Mouse (Mus musculus) limb, embryonic 13.5 days (tissue): ENCODE measurements around the gene Dnah9. TPM values are rescaled to one million over a fixed set of nuclear protein-coding genes. Genes with fewer than 3 reads are reported as not detected.

Experiments
- ATAC-seq: fragments of 200-750 bp; cut with Nextera tagmentation; 2 replicates; pipeline ENCODE4 v1.8.0; 2017; ENCODE audit warnings: low read depth, moderate number of reproducible peaks, moderate TSS enrichment; ENCODE audit not compliant: low FRiP score
- H3K27ac ChIP-seq: fragments of 300-500 bp; sonication (generic); 2 replicates; pipeline ENCODE4 v1.5.1; 2015; ENCODE audit warnings: inconsistent platforms, mild to moderate bottlenecking, moderate library complexity
- H3K27me3 ChIP-seq: fragments of 300-500 bp; sonication (generic); 2 replicates; pipeline ENCODE4 v1.6.1; 2015; ENCODE audit warnings: mild to moderate bottlenecking, inconsistent platforms
- H3K36me3 ChIP-seq: fragments of 300-500 bp; sonication (generic); 2 replicates; pipeline ENCODE4 v1.6.1; 2015; ENCODE audit warnings: inconsistent platforms, mild to moderate bottlenecking, moderate library complexity
- H3K4me1 ChIP-seq: fragments of 300-500 bp; sonication (generic); 2 replicates; pipeline ENCODE4 v1.6.1; 2015; ENCODE audit warnings: inconsistent platforms
- H3K4me2 ChIP-seq: fragments of 300-500 bp; sonication (generic); replicated peaks from 2 replicates; pipeline ENCODE4 v1.6.1; 2015; ENCODE audit warnings: inconsistent platforms, mild to moderate bottlenecking, moderate library complexity
- H3K4me3 ChIP-seq: fragments of 300-500 bp; sonication (generic); 2 replicates; pipeline ENCODE4 v1.5.1; 2015; ENCODE audit warnings: moderate library complexity, mild to moderate bottlenecking, inconsistent platforms
- H3K9ac ChIP-seq: fragments of 300-500 bp; sonication (generic); 2 replicates; pipeline ENCODE4 v1.6.1; 2015; ENCODE audit warnings: mild to moderate bottlenecking, inconsistent platforms
- H3K9me3 ChIP-seq: fragments of 300-500 bp; sonication (generic); 2 replicates; pipeline ENCODE4 v1.6.1; 2016; ENCODE audit warnings: inconsistent platforms
- WGBS: fragments of 180-500 bp; shearing (Covaris S2); methylation state at CpG from one replicate; pipeline ENCODE4 v1.1.7; 2015; 5-methylcytosine and 5-hydroxymethylcytosine counted together
- polyA plus RNA-seq: library from polyadenylated mRNA; unstranded; fragments of >200 nt; fragmentation: Nextera tagmentation; extraction: Ambion mirVana; gene quantifications from 2 replicates; pipeline ENCODE4 v1.2.1, GENCODE M21; 2015

Gene Dnah9
- polyA plus RNA-seq, 1 experiment from 2014 or later = 0.23 TPM

DNA sequence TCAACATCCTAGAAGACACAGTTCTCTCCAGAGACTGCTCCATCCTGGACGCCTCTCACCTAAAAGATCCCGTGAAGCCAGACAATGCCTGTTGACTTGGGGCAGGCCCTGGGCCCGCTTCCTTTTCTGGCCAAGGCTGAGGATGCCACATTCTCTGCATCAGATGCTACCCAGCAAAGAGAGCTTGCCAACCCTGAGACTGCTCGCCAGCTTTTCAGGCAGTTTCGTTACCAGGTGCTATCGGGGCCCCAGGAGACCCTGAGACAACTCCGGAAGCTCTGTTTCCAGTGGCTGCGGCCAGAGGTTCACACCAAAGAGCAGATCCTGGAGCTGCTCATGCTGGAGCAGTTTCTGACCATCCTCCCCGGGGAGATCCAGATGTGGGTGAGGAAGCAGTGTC, 354.0 kb downstream of the Dnah9 start:
- ATAC-seq = no peak

GRCm38 (mm10) chr11:65812088-65812487, 356.3 kb downstream of the Dnah9 start:
- peaks cover 28% of the 10 kb centered on the region for H3K4me1 ChIP-seq
- H3K4me2 ChIP-seq = no peak overlapping the region
- H3K9ac ChIP-seq = no peak overlapping the region
- no peak for ATAC-seq
- peak overlapping the region; percentile 39; the same call in 1 of the 2 replicates for H3K27ac ChIP-seq
- 20% methylated on average over 5 of the region's 5 CpGs for WGBS
- H3K36me3 ChIP-seq = peaks cover 26% of the 10 kb centered on the region
- no peak overlapping the region for H3K4me3 ChIP-seq
- H3K9me3 ChIP-seq = no peaks in the 10 kb centered on the region
- no peaks in the 10 kb centered on the region for H3K27me3 ChIP-seq

More for the DNA sequence above, 354.0 kb downstream of the Dnah9 start:
- peaks cover 24% of the 10 kb centered on the region for H3K4me1 ChIP-seq
- no peak overlapping the region for H3K4me3 ChIP-seq
- peaks cover 30% of the 10 kb centered on the region for H3K36me3 ChIP-seq
- H3K4me2 ChIP-seq = no peak overlapping the region
- H3K27me3 ChIP-seq = no peaks in the 10 kb centered on the region
- WGBS = 91% methylated on average over 9 of the region's 9 CpGs
- H3K9ac ChIP-seq = no peak overlapping the region
- no peaks in the 10 kb centered on the region for H3K9me3 ChIP-seq
- H3K27ac ChIP-seq = no peak overlapping the region

DNA sequence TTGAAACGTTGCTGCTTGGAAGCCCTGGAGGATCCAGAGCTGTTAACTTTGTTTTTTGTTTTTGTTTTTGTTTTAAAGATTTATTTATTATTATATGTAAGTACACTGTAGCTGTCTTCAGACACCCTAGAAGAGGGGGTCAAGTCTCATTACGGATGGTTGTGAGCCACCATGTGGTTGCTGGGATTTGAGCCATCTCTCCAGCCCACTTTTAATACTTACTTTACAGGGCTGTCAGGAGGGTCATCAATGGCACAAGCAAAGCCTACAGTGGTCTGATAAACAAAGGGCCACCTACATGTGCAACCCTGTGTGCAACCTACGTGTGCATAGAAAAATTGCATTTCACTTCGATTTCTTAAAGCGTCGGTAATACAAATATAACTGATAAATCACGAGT, 360.8 kb downstream of the Dnah9 start:
- H3K27ac ChIP-seq = peak overlapping the region; percentile 65; the same call in 1 of the 2 replicates

GRCm38 (mm10) chr11:65806909-65807504, 361.3 kb downstream of the Dnah9 start, which contains the start of gene Zkscan6:
Gene Zkscan6, plus strand, starts transcription at chr11:65807175.
- WGBS = 1% methylated on average over 43 of the region's 58 CpGs
- Histone ChIP-seq H3K27ac (peak within 1 kb of the TSS; percentile 65; the same call in 1 of the 2 replicates), H3K4me2 (peak within 1 kb of the TSS; percentile 94), H3K9ac (peak within 1 kb of the TSS; percentile 81), H3K27me3 (0 out of 2 replicates have a peak, but pooled peaks cover 2% of the 10 kb centered on the region), H3K36me3 (no peaks in the 10 kb centered on the region), H3K4me3 (peak within 1 kb of the TSS; percentile 83), H3K4me1 (peaks cover 17% of the 10 kb centered on the region), H3K9me3 (no peaks in the 10 kb centered on the region)
- peak; percentile 96 for ATAC-seq

More for the DNA sequence above, 360.8 kb downstream of the Dnah9 start:
- peak overlapping the region; percentile 81 for H3K9ac ChIP-seq
- no peaks in the 10 kb centered on the region for H3K36me3 ChIP-seq
- no peaks in the 10 kb centered on the region for H3K9me3 ChIP-seq
- peak overlapping the region; percentile 94 for H3K4me2 ChIP-seq
- ATAC-seq = no peak; the same call in 1 of the 2 replicates
- peak overlapping the region; percentile 83 for H3K4me3 ChIP-seq
- WGBS = 46% methylated on average over 7 of the region's 7 CpGs
- 0 out of 2 replicates have a peak, but pooled peaks cover 2% of the 10 kb centered on the region for H3K27me3 ChIP-seq
- H3K4me1 ChIP-seq = peaks cover 23% of the 10 kb centered on the region

DNA sequence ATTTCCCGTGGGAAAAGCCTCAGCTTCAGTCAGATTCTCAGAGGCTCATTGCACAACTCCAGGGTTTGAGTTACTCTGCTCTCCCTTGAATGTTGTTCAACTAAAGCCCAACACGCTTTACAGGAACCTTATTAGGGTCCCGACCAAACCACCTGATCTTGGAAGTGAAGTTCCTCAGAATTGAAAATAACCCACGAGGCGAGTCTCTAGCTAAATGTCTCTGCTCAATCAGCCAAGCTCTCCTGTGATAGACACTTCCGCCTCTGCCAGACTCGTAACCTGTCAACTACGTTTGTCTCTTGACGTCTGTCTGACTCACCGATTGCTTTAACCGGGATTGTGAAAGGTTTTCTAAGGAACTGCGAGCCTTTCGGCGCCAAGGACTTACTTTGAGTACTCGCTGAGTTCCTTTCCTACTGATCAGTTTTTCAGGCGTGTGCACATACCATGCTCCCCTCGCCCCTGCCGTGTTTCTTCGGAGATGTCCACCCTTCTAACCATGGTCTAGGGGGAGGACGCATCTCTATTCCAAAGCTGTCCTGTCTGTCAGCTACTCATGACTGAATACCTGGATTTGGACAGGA, 361.9 kb downstream of the Dnah9 start:
- Histone ChIP-seq H3K27me3 (0 out of 2 replicates have a peak, but pooled peaks cover 2% of the 10 kb centered on the region), H3K27ac (no peak overlapping the region), H3K4me1 (peaks cover 12% of the 10 kb centered on the region), H3K4me2 (peak overlapping the region; percentile 94), H3K36me3 (no peaks in the 10 kb centered on the region), H3K9me3 (no peaks in the 10 kb centered on the region), H3K4me3 (peak overlapping the region; percentile 83), H3K9ac (peak overlapping the region; percentile 62)
- no peak; the same call in 1 of the 2 replicates for ATAC-seq
- WGBS = 1% methylated on average over 20 of the region's 20 CpGs

GRCm38 (mm10) chr11:65801899-65802298, 366.5 kb downstream of the Dnah9 start:
- H3K4me3 ChIP-seq = no peak overlapping the region
- H3K4me1 ChIP-seq = 0 out of 2 replicates have a peak, but pooled peaks cover 8% of the 10 kb centered on the region
- no peak for ATAC-seq
- H3K9ac ChIP-seq = no peak overlapping the region
- no peak overlapping the region for H3K27ac ChIP-seq
- H3K4me2 ChIP-seq = no peak overlapping the region
- no peaks in the 10 kb centered on the region for H3K36me3 ChIP-seq
- H3K9me3 ChIP-seq = no peaks in the 10 kb centered on the region
- WGBS = 62% methylated on average over 3 of the region's 3 CpGs
- H3K27me3 ChIP-seq = 0 out of 2 replicates have a peak, but pooled peaks cover 2% of the 10 kb centered on the region

- no peaks in the 10 kb centered on the region for H3K27me3 ChIP-seq
- H3K9ac ChIP-seq = no peak overlapping the region
- no peak overlapping the region for H3K27ac ChIP-seq
- ATAC-seq = no peak
- H3K4me1 ChIP-seq = no peaks in the 10 kb centered on the region
- H3K36me3 ChIP-seq = no peaks in the 10 kb centered on the region
- H3K4me3 ChIP-seq = no peak overlapping the region
- no peak overlapping the region for H3K4me2 ChIP-seq
- no peaks in the 10 kb centered on the region for H3K9me3 ChIP-seq
- 79% methylated on average over 1 of the region's 1 CpGs for WGBS
Measured at GRCm38 (mm10) chr11:65795896-65796295, 372.5 kb downstream of the Dnah9 start.

- Histone ChIP-seq H3K27me3 (no peaks in the 10 kb centered on the region), H3K4me3 (no peak overlapping the region), H3K27ac (no peak overlapping the region), H3K4me1 (no peaks in the 10 kb centered on the region), H3K9ac (no peak overlapping the region), H3K36me3 (no peaks in the 10 kb centered on the region), H3K4me2 (no peak overlapping the region), H3K9me3 (no peaks in the 10 kb centered on the region)
- WGBS = 78% methylated on average over 10 of the region's 10 CpGs
- no peak for ATAC-seq
Measured at GRCm38 (mm10) chr11:65794428-65795219, 373.7 kb downstream of the Dnah9 start.

DNA sequence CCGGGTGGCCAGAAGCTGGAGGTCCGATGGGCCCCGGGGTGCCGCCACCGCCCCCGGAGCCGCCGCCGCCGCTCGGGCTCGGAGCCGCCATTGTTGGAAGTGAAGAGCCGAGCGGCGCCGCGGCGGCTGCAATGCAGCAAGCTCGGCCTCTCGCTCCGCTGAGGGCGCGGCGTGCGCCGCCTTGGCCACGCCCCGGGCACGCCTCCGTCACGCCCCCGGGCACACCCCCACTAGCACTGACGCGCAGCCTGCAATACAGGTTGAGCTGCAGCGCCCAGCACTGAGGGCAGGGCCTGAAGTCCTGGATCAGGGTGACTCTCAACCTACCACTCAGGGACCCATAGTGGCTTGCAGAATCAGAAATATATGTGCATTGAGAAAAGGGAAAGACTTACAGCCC, 380.2 kb downstream of the Dnah9 start, which contains the start of gene Map2k4:
Gene Map2k4 (minus strand): TSS at position 144 of the 400 bp plus-strand sequence.
- peak within 1 kb of the TSS; percentile 96 for H3K4me3 ChIP-seq
- peak; percentile 99 for ATAC-seq
- H3K4me2 ChIP-seq = peak within 1 kb of the TSS; percentile 84
- under 1% methylated on average over 36 of the region's 36 CpGs for WGBS
- no peaks in the 10 kb centered on the region for H3K36me3 ChIP-seq
- H3K9ac ChIP-seq = peak within 1 kb of the TSS; percentile 99
- H3K27me3 ChIP-seq = no peaks in the 10 kb centered on the region
- H3K4me1 ChIP-seq = peaks cover 24% of the 10 kb centered on the region
- peak within 1 kb of the TSS; percentile 89 for H3K27ac ChIP-seq
- H3K9me3 ChIP-seq = no peaks in the 10 kb centered on the region

DNA sequence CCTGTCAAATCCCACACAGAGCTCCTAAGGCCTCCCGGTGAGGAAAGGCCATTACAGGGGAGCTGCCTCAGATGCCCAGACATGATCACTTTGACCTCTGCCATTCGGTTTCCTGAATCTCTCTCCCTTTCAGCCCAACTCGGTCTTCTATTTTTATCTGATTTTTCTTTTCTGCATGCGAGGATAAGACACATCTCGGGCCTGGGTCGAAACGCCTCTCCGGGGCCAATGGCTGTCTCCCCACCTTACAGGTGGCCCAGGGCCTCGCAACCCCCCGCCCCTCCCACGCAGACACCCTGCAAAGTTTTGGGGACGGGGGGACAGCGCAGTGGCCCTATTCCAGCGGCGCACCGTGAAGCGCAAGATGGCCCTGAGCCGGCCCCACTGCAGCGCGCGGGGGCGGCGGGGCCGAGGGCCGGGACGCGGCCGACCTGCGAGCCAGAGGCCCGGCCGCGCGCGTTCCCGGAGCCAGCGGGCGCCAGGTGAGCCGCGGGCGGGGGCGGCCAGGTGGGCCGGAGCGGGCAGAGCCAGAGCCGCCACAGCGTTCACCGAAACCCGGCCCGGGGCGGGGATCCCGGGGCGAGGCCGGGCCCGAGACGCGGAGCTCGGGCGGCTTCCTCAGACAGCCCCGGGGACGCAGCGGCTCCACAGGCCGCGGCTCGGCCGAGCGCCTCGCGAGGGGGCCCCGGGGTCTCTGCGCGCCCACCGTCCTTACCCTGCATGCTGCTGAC, 380.8 kb downstream of the Dnah9 start:
- Histone ChIP-seq H3K36me3 (no peaks in the 10 kb centered on the region), H3K4me3 (peak overlapping the region; percentile 96), H3K9ac (peak overlapping the region; percentile 99), H3K9me3 (no peaks in the 10 kb centered on the region), H3K27ac (peak overlapping the region; percentile 89), H3K4me1 (peaks cover 24% of the 10 kb centered on the region), H3K27me3 (no peaks in the 10 kb centered on the region), H3K4me2 (peak overlapping the region; percentile 84)
- 1% methylated on average over 36 of the region's 71 CpGs for WGBS
- ATAC-seq = peak; percentile 88

- Histone ChIP-seq H3K4me1 (peaks cover 24% of the 10 kb centered on the region), H3K4me3 (no peak overlapping the region), H3K4me2 (peak overlapping the region; percentile 84), H3K9ac (0 out of 2 replicates have a peak overlapping the region, but pooled peaks have one; percentile 15), H3K27ac (no peak overlapping the region), H3K9me3 (no peaks in the 10 kb centered on the region), H3K36me3 (no peaks in the 10 kb centered on the region), H3K27me3 (no peaks in the 10 kb centered on the region)
- 88% methylated on average over 2 of the region's 2 CpGs for WGBS
- ATAC-seq = no peak
Measured at GRCm38 (mm10) chr11:65786160-65786559, 382.2 kb downstream of the Dnah9 start.
